Mouse (Mus musculus) megakaryocyte-erythroid progenitor cell, adult 5 weeks (primary cell): ENCODE measurements around the gene Ces2g. TPM values are rescaled to one million over a fixed set of nuclear protein-coding genes. Genes with fewer than 3 reads are reported as not detected.

Source experiments
- polyA plus RNA-seq: library from polyadenylated mRNA; stranded (reverse); fragments of >175 nt; gene quantifications from 2 replicates; pipeline ENCODE4 v1.2.3, GENCODE M21; 2012

Ces2g gene
- 9.4 and 10.8 TPM in 2 replicates for polyA plus RNA-seq

GRCm38 (mm10) chr8:104961537-104961961, at the start of gene Ces2g:
TSS of gene Ces2g (plus strand) at chr8:104961718.

DNA sequence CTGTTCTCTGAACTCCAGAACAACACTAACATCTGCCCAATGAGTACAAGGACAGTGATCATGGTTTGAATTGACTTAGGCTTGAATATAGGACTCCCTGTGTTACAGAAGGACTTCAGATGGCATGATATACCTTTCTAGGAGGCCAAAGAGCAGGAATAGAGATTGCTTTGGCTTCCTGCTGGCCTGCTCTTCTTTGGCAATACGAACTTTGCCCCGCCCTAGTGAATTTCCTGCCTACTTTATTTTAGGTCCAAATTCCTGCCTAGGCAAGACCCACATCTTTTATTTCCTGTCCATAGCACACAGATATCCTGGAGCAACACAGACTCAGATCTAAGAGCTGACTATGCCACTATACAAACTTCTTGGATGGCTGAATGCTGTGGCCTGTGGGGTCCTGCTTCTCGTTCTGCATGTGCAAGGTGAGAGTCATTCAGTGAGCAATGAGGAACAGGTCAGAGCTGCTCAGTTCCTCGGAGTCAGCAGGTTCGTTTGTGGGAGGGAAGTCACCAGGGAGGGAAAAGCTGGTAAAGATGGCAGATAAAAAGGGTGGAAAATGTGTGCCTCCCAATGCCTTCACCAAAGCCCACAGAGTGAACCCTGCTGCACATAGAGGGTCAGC, 35.4 kb upstream of the Ces2g start, which contains the start of gene Ces2e:
Gene Ces2e (plus strand): TSS at position 289 of the 625 bp plus-strand sequence.

DNA sequence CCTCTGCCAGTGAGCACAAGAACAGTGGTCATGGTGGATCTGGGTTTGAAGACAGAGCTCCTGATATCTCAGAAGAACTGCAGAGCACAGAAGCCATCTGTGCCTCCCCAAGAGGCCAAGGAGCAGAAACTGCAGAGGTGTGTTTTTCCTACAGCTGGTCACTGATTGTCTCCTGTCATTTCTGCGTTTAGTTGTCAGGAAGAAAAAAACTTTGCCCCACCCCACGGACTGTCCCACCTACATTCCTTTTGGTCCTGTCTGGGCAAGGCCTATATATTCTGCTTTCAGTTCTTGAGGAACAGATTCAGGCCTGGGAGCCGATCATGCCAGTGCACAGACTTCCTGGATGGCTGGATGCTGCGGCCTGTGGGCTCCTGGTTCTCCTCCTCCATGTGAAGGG, 14.5 kb upstream of the Ces2g start, which contains the start of gene Ces2f:
Gene Ces2f (plus strand): TSS at position 301 of the 400 bp plus-strand sequence.

DNA sequence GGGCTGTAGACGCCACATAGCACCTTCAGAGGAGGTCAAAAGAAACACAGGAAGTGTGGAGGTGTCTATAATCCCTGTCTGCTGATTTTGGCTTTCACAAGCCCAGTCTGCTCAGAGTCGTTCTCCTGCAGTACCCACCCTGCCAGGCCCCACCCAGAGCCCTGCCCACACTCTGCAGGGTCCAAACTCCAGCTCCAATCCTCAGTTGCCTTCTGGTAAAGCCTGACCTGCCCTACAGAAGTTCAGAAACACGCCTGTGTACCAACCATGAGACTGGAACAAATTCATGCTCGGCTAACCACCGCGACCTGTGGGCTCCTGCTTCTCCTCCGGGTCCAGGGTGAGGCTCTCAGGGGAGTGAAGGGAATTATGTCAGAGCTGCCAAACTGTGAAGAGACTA, 39.1 kb downstream of the Ces2g start, which contains the start of gene Ces2h:
Gene Ces2h (plus strand): TSS at position 268 of the 400 bp plus-strand sequence.

Other genes starting within 250 kb of the Ces2g start
- not detected in 2 replicates for gene Ces2a, start 227.7 kb upstream of the Ces2g start, polyA plus RNA-seq
- gene Ces2b, start 130.1 kb upstream of the Ces2g start, polyA plus RNA-seq, result not detected in 2 replicates
- 0.04 TPM in 1 of 2 replicates, not detected in the other for gene Ces2c, start 114.7 kb upstream of the Ces2g start, polyA plus RNA-seq
- gene Ces2e, start 35.5 kb upstream of the Ces2g start, polyA plus RNA-seq, result not detected in 2 replicates
- not detected in 2 replicates for gene Ces2f, start 14.4 kb upstream of the Ces2g start, polyA plus RNA-seq
- not detected in 2 replicates for gene Ces2h, start 39.1 kb downstream of the Ces2g start, polyA plus RNA-seq
- gene Ces3a, start 86.9 kb downstream of the Ces2g start, polyA plus RNA-seq, result not detected in 2 replicates
- not detected in 2 replicates for gene Ces3b, start 122.0 kb downstream of the Ces2g start, polyA plus RNA-seq
- not detected in 2 replicates for gene Ces4a, start 170.1 kb downstream of the Ces2g start, polyA plus RNA-seq
- 37.9 and 39.6 TPM in 2 replicates for gene Cbfb, start 209.0 kb downstream of the Ces2g start, polyA plus RNA-seq